Mouse (Mus musculus) forebrain, embryonic 14.5 days (tissue): ENCODE measurements at regions not wholly inside any gene's neighbourhood (a gene's known extent, or its start where the extent isn't known, plus 50 kb on each side); places are given as distances from the start of the nearest gene placed in this dataset.

Experiments used
- ATAC-seq: fragments of 200-750 bp; cut with Nextera tagmentation; 2 replicates; pipeline ENCODE4 v1.8.0; 2017; ENCODE audit warnings: mild to moderate bottlenecking, moderate library complexity
- DNase-seq: peaks from one replicate; pipeline ENCODE4 v3.0.0-alpha.2; 2015; ENCODE audit warnings: low spot score
- H3K27ac ChIP-seq: fragments of 300-500 bp; sonication (generic); 2 replicates; pipeline ENCODE4 v1.5.1; 2014; ENCODE audit warnings: low read depth, mild to moderate bottlenecking, control low read depth, low read length, moderate library complexity
- H3K27me3 ChIP-seq: fragments of 300-500 bp; sonication (generic); replicated peaks from 2 replicates; pipeline ENCODE4 v1.6.1; 2014; ENCODE audit warnings: low read length, control low read depth, mixed read lengths; ENCODE audit not compliant: control insufficient read depth, insufficient read depth
- H3K36me3 ChIP-seq: fragments of 300-500 bp; sonication (generic); 2 replicates; pipeline ENCODE4 v1.6.1; 2014; ENCODE audit warnings: low read length, control low read depth; ENCODE audit not compliant: control insufficient read depth, insufficient read depth
- H3K4me1 ChIP-seq: fragments of 300-500 bp; sonication (generic); 2 replicates; pipeline ENCODE4 v1.6.1; 2014; ENCODE audit warnings: antibody characterized with exemption, low read length, control low read depth; ENCODE audit not compliant: control insufficient read depth, insufficient read depth
- H3K4me2 ChIP-seq: fragments of 300-500 bp; sonication (generic); 2 replicates; pipeline ENCODE4 v1.6.1; 2014; ENCODE audit warnings: mild to moderate bottlenecking, control low read depth, low read length
- H3K4me3 ChIP-seq: fragments of 300-500 bp; sonication (generic); 2 replicates; pipeline ENCODE4 v1.5.1; 2014; ENCODE audit warnings: low read depth, low read length, control low read depth
- H3K9ac ChIP-seq: fragments of 300-500 bp; sonication (generic); 2 replicates; pipeline ENCODE4 v1.6.1; 2014; ENCODE audit warnings: mild to moderate bottlenecking, low read length, control low read depth, moderate library complexity
- H3K9me3 ChIP-seq: fragments of 300-500 bp; sonication (generic); replicated peaks from 2 replicates; pipeline ENCODE4 v1.6.1; 2016; ENCODE audit warnings: low read length, control low read depth, mixed read lengths; ENCODE audit not compliant: control insufficient read depth
- whole genome bisulfite sequencing: fragments of 180-500 bp; shearing (Covaris S2); extraction: QIAGEN DNeasy Blood & Tissue Kit; methylation state at CpG from one replicate; pipeline ENCODE4 v1.1.7; 2014; 5-methylcytosine and 5-hydroxymethylcytosine counted together

DNA sequence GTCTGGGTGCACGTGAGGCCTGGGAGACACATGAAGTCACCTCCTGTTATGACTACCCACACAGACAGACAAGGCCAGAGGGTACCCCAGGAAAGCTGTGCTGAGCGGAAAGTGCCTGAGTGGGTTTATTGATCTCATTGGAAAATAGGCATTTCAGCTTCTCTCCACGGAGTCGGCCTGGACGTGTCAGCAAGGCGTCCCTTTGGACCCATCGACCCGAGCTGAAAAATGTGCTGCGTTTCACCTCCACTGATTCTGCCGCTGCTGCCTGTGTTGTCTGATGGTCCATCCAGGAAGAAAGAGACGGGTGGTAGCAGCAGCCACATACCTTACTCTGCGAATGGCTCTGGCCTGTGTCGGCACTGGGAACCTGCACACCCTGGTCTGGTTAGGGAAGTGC lies 544.3 kb downstream of the Ccdc171 start:
- Histone ChIP-seq H3K4me1 (no peaks in the 10 kb centered on the region), H3K9me3 (no peaks in the 10 kb centered on the region), H3K36me3 (no peaks in the 10 kb centered on the region), H3K9ac (no peak overlapping the region), H3K27ac (no peak overlapping the region), H3K27me3 (no peaks in the 10 kb centered on the region), H3K4me3 (no peak overlapping the region), H3K4me2 (no peak overlapping the region)
- DNase-seq (no peak), ATAC-seq (no peak)
- 86% methylated on average over 13 of the region's 13 CpGs for WGBS

DNA sequence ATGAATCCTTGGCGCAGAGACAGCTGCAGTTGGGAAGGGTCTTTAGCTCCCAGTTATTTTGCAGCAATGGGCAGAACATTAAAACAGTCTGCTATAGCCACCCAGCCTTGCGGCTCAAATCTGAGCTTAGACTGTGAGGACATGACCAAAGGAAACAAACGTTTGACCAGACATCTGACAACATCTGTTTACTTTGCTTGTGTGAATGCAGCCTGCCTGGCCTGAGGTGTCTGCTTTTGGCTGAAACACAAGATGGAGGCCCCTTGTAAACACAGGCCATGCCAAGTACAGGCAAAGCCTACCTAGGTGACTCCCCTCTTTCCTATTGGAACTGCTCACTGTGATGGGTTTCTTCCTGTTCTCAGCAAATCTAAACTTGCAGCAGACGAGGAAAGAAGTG lies 544.7 kb downstream of the Ccdc171 start:
- Histone ChIP-seq H3K4me1 (no peaks in the 10 kb centered on the region), H3K27me3 (no peaks in the 10 kb centered on the region), H3K27ac (no peak overlapping the region), H3K4me2 (no peak overlapping the region), H3K4me3 (no peak overlapping the region), H3K9ac (no peak overlapping the region), H3K9me3 (no peaks in the 10 kb centered on the region), H3K36me3 (no peaks in the 10 kb centered on the region)
- DNase-seq (no peak), ATAC-seq (no peak)
- 86% methylated on average over 4 of the region's 4 CpGs for WGBS

DNA sequence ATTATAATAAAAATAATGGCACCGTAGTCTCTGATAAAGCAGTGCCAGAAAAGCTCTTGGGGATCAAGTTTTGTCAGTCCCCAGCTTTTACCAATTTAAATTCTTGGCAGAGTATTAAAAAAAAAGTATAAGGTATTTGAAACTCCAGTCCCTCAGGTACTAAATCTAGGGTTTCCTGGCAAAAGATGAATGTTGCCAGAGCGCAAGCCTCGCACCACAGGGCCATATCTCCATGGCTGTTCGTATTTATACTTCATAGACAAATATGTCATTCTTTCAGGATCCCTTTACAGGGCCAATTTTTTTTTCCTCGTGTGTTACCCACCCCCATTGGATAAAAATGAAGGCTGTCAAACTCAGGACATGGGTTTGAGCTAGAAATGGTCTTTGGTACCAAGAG lies 546.8 kb downstream of the Ccdc171 start:
- ATAC-seq, result no peak
- Histone ChIP-seq H3K36me3 (no peaks in the 10 kb centered on the region), H3K4me3 (no peak overlapping the region), H3K27me3 (no peaks in the 10 kb centered on the region), H3K4me1 (no peaks in the 10 kb centered on the region), H3K27ac (no peak overlapping the region), H3K9ac (no peak overlapping the region), H3K9me3 (no peaks in the 10 kb centered on the region), H3K4me2 (no peak overlapping the region)
- no peak for DNase-seq
- 92% methylated on average over 5 of the region's 5 CpGs for WGBS

DNA sequence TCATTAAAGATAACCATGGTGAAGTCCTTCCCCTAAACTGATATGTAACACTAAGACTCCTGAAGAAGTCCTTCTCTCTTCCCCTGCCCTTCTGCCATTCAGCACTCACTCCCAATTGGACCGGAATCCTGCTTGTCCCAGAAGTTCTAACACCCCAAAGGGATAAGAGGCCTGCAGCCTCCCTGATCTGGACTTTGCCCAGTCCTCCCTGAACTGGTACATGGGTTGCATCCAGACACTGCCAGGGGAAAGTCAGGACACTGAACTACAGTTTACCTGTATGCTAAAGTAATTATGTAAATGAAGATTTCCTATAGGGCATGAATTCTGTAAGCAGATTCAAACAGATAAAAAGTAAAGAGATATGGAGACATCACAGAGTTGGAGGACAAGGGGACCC lies 551.2 kb downstream of the Ccdc171 start:
- 86% methylated on average over 1 of the region's 1 CpGs for WGBS
- H3K9me3 ChIP-seq, result no peaks in the 10 kb centered on the region

DNA sequence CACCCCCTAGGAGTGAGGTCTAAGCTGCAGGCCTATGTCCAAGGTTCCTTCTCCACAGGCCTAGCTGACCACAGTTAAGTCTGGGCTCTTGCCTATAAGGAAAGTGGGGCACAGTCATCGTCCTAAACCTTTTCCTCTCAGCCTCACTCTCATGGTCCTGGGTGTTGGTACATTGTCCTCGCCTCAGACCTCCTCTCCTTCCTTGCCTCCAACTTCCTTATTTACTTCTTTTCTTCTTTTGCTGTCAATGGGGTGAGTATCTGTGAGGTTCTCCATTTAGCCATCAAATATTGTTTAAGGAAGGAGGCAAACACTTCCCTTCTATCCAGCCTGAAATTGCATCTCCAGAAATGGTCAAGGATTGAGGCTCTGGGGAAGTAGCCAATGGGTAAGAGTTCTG lies 554.2 kb downstream of the Ccdc171 start:
- H3K27ac ChIP-seq, result no peak overlapping the region
- H3K9ac ChIP-seq, result no peak overlapping the region
- no peak overlapping the region for H3K4me2 ChIP-seq
- ATAC-seq (no peak), DNase-seq (no peak)
- no peak overlapping the region for H3K4me3 ChIP-seq
- H3K27me3 ChIP-seq, result no peaks in the 10 kb centered on the region
- no peaks in the 10 kb centered on the region for H3K36me3 ChIP-seq
- H3K4me1 ChIP-seq, result no peaks in the 10 kb centered on the region
- no peaks in the 10 kb centered on the region for H3K9me3 ChIP-seq
- WGBS, result 87% methylated on average over 2 of the region's 2 CpGs

More for the DNA sequence above, 551.2 kb downstream of the Ccdc171 start:
- Histone ChIP-seq H3K4me2 (no peak overlapping the region), H3K36me3 (no peaks in the 10 kb centered on the region), H3K9ac (no peak overlapping the region), H3K4me1 (no peaks in the 10 kb centered on the region), H3K4me3 (no peak overlapping the region), H3K27me3 (no peaks in the 10 kb centered on the region), H3K27ac (no peak overlapping the region)
- DNase-seq (no peak), ATAC-seq (no peak)

DNA sequence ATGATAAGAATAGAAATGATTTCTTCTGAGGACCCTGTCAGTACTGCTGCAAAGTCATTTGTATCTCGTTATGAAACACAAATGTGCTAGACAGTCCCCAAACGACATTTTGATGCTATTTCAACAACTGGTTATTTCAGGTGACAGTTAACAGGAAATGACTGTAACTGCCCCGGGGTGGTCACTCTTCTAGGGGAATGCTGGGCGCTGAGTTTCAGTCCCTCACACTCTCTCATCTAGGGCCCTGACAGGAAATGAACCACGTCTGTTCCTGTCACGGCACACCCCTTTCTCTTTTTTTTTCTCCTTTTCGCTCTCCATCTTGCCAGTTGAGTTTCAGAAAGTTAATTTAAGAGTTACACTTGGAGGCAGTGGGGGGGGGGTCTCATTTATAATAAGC lies 556.2 kb downstream of the Ccdc171 start:
- WGBS, result 74% methylated on average over 7 of the region's 7 CpGs
- DNase-seq (no peak), ATAC-seq (no peak)
- H3K27me3 ChIP-seq, result no peaks in the 10 kb centered on the region
- no peaks in the 10 kb centered on the region for H3K4me1 ChIP-seq
- H3K27ac ChIP-seq, result no peak overlapping the region
- H3K4me2 ChIP-seq, result no peak overlapping the region
- no peak overlapping the region for H3K4me3 ChIP-seq
- H3K9ac ChIP-seq, result no peak overlapping the region
- H3K36me3 ChIP-seq, result no peaks in the 10 kb centered on the region
- H3K9me3 ChIP-seq, result no peaks in the 10 kb centered on the region

DNA sequence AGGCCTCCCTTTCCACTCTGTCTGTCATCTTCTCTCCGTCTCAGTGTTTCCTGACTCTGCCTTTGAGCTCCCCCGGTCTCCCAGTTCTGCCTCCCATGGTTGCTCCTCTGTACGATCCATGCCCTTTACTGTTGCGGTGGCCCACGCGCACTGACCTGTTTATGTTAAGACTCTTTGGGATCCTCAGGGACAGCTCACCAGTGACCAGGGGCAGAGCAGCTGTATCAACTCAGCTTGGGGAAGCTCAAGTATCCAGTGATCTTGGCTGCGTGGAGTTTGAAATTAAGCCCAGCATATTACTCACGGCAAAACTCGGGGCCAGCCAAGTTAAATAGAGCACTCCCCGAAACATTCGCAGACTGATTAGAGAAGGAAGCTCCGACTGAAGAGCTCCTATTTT lies 562.8 kb downstream of the Ccdc171 start:
- no peaks in the 10 kb centered on the region for H3K27me3 ChIP-seq
- H3K27ac ChIP-seq, result no peak overlapping the region
- no peaks in the 10 kb centered on the region for H3K4me1 ChIP-seq
- H3K4me3 ChIP-seq, result no peak overlapping the region
- H3K4me2 ChIP-seq, result no peak overlapping the region
- WGBS, result 91% methylated on average over 12 of the region's 12 CpGs
- H3K9ac ChIP-seq, result no peak overlapping the region
- no peak for ATAC-seq
- H3K9me3 ChIP-seq, result no peaks in the 10 kb centered on the region
- no peak for DNase-seq
- H3K36me3 ChIP-seq, result no peaks in the 10 kb centered on the region

DNA sequence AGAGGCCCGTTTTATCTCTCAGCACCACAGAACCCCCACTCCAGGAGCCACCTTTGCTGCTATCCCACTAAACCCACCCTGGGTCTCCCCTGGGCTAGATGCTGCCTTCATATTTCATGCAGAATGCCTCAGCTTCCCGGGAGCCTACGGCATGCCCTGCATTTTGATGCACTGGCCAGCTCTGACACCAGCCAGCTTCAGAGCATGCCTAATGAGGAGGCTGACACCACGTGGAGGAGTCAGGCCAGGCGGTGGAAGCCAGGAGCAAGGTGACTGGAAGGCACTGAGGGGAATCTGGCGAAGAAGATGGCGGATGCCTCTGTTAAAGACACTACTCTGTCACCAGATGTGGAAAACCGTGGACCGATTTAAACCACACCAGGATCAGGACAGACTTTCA lies 567.2 kb downstream of the Ccdc171 start:
- H3K36me3 ChIP-seq, result no peaks in the 10 kb centered on the region
- no peak overlapping the region for H3K9ac ChIP-seq
- H3K27me3 ChIP-seq, result no peaks in the 10 kb centered on the region
- no peak overlapping the region for H3K4me3 ChIP-seq
- H3K4me2 ChIP-seq, result no peak overlapping the region
- no peak for DNase-seq
- no peak overlapping the region for H3K27ac ChIP-seq
- H3K9me3 ChIP-seq, result no peaks in the 10 kb centered on the region
- 70% methylated on average over 9 of the region's 9 CpGs for WGBS
- no peaks in the 10 kb centered on the region for H3K4me1 ChIP-seq
- ATAC-seq, result no peak

DNA sequence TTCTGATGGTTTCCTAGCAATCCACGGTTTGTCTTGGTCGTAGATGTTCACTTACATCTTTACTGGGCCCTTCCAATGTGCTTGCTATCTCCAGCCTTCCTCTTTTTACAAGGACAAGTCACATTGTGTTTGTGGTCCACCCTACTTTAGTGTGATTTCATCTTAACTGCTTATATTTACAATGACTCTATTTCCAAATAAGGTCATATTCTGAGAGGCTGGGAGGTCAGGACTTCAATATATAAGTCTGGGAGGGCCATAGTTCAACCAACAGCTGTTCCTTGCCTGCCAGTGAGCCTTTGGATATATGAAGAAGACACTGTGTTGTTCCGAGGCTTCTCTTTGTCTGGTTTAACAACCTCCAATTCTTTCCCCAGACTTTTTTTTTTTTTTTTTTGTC lies 569.9 kb downstream of the Ccdc171 start:
- Histone ChIP-seq H3K36me3 (no peaks in the 10 kb centered on the region), H3K27me3 (no peaks in the 10 kb centered on the region), H3K4me3 (no peak overlapping the region), H3K9ac (no peak overlapping the region), H3K4me2 (no peak overlapping the region), H3K9me3 (no peaks in the 10 kb centered on the region), H3K4me1 (no peaks in the 10 kb centered on the region), H3K27ac (no peak overlapping the region)
- 86% methylated on average over 3 of the region's 3 CpGs for WGBS
- DNase-seq (no peak), ATAC-seq (no peak)

DNA sequence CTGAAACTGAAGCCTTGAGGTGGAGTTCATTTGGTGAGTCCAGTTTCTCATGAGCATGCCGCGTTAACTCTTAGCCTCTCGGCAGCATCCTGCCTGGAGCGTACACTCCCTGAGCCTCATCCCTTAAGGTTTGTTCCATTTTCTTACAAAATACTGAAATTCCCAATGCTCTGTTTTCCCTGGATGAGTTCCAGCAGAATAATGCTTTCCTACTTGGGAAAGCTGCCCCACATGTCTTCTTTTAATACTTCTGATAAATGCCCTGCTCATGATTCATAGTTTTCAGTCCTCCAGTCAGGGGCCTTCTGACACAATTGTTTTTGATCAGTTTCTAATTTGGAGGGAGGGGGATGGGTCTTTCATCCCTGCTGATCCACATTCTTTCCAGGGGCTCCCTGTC lies 570.7 kb downstream of the Ccdc171 start:
- H3K4me3 ChIP-seq, result no peak overlapping the region
- WGBS, result 93% methylated on average over 4 of the region's 4 CpGs
- H3K27me3 ChIP-seq, result no peaks in the 10 kb centered on the region
- H3K4me1 ChIP-seq, result no peaks in the 10 kb centered on the region
- no peak overlapping the region for H3K27ac ChIP-seq
- no peaks in the 10 kb centered on the region for H3K9me3 ChIP-seq
- ATAC-seq (no peak), DNase-seq (no peak)
- no peak overlapping the region for H3K9ac ChIP-seq
- no peak overlapping the region for H3K4me2 ChIP-seq
- no peaks in the 10 kb centered on the region for H3K36me3 ChIP-seq
